Mouse (Mus musculus): ENCODE data around the gene Usp3.

Usp3 gene

DNA sequence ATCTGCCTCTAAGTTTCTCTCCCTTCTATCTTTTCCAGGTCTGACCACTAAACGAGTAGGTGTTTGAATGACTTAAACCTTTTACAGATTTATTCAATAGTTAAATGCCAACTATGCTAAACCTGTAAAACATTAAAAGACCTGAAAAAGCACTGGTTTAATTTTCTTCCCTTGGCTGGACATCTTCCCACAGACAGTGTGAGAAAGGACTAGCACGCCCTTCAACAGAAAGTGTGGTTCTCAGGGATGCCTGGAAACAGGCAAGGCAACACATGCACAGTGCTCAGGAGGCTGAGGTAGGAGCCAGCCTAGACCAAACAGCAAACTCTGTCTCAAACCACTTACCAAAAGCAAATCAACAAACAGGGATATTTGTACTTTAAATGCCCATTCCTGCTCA is 31.4 kb downstream of the Usp3 start:
- DNase-seq = no peak

DNA sequence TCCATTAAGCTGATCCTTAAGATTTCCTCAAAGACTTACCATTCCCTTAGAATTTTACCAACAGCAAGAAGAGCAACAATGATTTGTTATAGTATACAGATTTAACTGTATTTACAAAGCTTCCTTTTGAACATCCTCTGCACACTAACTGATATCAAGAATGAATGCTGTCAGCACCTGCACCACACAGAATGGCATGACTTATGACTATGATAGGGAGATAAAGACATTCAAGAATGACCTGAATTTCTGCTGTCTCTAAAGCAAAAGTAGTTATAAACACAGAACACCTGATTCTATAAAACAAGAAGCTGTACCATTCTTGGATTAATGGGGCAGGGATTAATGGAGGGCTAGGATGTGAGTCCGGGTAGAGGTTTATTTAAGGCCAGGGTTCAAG is 32.2 kb downstream of the Usp3 start:
- DNase-seq = no peak

DNA sequence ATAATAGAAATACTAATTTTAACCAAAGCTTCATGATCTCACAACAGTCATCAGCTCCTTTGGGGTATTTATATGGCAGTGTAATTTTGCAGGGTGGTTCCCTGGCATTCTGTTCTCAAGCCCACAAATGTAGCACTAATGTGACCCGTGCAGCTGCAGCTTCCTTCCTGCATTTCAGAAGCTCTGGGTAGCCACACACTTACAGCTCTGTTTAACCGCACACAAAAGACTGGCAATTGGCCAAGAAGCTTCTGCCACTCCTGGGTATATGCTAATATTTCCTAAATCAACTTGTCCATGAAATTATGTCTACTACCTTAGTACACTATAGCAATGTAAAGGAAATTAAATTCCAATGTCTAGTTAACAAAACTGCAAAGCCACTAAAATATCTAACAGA is 32.6 kb downstream of the Usp3 start:
- no peak for DNase-seq

DNA sequence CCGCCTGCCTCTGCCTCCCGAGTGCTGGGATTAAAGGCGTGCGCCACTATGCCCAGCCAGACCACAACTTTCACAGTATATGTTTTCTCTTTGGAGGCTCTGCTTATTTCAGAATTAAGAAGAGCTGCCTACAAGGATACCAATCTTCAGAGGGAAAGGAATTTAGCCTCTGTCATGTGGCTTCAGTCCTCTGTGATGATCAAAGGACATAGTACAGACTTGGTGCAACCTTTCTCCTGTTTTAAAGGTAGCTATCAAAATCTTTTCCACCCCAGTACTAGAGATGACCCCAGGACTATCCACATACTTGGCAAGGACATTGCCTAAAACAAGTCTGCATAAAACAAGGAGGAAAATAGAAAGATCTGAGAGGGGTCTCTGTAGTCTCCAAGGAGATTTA is 34.0 kb downstream of the Usp3 start:
- DNase-seq = no peak

DNA sequence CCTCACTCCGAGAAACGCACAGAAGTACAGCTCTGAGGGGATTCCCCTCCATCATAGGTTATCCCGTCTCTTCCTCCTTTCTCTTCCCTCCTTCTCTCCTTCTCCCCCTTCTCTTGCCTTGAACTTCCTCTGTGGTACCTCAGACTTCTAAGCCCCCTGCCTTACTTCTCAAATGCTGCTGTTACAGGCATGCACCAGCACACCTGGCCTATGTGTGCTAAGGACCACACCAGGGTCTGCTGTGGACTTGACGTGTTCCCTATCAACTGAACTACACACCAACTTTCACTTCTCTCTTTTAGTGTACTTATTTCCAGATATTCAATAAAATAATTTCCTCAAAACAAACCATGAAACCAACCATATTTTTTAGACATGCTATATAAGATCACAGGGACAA is 50.2 kb downstream of the Usp3 start:
- no peak for DNase-seq

DNA sequence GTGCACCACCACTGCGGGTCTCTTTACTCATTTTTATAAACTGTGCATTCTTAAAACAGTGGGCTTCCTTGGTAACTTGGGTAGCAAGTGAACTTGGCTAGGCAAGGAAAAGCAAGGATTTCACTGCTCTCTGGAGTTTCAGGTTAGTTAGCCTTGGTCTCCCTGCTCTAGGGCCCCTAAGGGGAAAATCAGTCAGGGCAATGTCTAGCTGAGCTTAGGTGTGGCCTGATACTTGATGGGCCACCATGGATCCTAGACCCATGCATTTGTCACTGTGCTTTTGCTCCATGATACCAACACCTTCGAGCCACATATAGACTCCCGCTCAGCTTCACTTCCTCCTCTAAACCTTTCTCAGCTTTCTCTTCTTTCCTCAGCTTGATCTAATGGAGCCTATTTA is 71.3 kb downstream of the Usp3 start:
- DNase-seq = no peak

DNA sequence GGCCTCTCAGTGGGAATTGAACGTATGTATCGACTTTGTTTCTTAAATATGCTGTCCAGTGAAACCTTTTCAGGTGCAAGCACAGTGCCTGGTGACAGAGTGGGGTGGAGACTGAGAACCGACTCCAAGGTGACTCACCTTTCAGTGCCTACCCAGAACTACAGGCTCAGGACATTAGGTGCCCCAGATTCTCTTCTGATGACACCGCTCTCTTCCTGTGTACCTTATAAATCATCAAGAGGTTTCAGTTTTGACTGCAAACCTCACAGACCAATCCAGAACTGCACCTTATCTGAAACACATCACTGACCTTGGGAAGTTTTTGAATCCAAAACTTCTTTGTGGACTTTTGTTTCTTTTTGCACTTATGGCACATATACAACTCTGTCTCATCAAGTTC is 72.6 kb downstream of the Usp3 start:
- no peak for DNase-seq

DNA sequence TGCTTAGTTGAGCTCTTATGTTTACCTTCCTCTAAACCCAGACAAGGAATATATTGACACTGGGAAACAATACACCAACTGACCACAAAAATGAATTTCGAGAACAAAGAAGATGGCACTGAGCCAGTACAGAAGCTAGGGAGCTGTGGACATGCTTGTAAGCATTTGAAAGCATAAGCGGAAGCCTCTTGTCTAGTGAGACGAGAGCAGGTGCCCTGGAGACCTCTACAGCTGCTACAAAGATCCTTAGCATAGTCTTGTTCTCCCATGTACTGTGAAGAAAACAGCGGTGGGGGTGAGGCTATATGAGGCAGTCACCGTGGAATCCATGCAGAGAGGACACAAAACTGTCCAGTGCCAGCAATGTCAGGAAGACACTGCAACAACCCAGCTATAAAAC is 74.0 kb downstream of the Usp3 start:
- no peak for DNase-seq

DNA sequence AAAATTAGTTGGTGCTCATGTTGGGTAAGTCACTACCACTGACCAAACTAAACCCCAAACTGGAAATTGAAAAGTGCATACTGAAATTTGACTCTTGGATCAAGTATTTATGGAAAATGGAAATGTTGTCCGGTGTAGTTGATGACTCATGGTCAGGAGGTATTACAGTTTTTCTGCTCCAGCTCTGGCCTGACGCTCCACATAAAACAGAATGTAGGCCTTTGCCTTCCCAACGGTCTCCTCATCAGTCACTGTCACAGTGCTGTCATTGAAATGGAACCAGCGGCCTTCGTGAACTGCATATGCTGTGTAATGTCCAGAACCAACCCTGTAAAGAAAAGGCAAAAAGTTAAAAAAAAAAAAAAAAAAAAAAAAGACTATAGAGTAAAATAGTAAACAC is 74.7 kb downstream of the Usp3 start:
- DNase-seq = no peak

DNA sequence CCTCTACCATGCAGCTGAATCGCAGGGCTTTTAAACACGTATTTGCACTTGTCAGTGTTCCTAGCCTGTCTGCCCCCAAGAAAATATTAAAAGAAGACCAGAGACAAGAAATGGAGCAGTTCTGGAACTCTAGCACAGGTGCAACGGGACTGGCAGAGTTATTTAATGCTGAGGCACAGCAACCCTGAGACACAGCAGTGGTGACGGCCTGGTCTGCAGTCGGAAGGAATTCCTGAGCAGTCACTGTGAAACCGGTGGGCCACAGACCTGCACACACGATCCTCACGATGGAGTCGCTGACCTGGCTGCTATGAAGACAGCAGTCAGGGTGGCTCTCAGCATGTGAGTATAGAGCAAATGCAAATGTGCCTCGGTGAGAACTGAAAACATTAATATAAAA is 75.2 kb downstream of the Usp3 start:
- no peak for DNase-seq

DNA sequence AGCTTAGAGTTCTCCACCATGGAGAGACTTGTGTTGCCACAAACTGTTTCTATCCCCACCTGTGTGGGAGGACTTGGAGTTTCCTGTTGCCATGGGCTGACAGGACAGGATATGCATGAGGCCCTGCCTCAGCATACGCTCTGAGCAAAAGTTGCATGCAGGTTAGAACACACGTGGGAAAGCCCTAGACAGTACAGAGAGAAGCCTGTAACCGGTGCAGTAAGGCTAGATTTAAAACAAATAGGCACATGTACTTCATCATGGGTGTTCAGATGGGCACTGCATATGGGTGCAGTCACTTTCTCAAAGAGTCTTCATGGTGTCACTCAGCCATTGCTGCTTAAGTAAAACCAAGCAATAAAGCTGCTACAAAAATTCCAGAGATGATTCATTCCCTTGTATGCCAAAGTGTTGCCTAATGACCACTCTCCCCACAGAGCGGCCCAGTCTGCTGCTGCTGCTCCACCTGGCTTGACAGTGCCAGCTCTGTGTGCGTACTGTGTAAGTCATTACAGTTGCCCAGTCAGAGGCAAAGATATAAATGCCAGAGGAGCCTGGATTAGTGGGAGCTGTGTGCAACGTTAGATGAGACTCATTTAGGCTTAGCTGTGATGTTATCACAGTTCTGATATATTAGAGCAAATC is 76.5 kb downstream of the Usp3 start:
- DNase-seq = peak; percentile 77

DNA sequence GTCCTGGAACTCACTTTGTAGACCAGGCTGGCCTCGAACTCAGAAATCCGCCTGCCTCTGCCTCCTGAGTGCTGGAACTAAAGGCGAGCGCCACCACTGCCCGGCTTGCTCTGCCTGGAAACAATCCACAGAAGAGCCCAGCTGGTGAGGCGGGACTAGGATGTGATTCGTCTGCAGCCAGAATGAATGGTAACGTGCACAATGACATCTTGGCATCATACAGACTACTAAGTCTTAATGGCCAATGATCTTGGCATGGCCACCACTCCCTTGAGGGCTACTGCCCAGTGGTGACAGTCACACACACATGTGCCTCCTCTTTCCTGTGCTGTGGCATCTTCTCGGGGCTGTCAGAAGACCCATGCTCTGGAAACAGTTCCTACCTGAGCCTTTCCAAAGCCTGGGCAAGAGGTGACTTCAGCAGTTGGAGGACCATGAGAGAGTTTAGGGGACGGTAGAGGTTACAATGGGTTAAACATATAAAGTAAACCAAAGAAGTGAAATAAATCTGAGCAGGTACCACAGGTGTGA is 77.2 kb downstream of the Usp3 start:
- DNase-seq = peak; percentile 48

DNA sequence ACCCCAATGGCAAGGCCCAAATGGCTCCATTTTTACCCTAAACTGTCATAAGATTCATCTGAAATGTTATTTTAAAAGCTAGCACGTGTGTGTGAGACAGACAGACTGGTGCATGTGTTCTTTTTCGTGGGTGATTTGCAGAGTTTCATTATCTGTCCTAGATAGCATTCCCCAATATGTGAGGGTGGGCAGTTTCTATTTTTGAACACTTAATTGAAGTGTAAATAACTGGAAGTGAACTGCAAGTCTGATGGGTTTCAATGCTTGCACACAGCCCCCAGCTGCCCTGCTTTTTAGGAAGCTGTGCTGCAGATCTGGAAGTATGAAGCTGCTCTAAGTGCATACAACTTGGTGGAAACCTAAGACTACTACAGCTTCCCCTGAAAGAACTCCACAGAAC is 77.8 kb downstream of the Usp3 start:
- DNase-seq = no peak

DNA sequence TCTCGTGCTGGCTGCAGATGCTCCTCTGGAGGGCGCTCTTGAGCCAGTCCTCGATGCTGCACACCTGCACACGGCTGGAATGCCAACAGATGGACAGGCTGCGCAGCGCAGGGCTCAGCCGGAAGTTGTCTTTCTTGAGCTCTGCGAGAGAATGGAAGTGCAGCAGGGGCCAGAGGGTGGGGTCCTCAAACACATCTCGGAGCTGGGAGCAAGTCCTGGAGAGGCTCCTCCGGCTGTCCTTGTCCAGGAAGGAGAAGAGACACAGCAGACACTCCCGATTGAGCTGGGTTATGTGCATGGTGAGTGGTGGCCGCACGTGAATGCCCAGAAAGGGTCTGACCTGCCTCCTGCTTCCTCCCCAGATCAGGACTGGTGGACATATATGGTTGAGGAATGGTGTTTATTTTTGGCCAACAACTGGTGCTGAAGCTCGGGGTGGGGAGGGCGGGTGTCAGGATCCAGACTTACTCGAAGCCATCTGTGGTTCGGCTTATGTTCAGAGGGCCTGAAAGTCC is 78.6 kb downstream of the Usp3 start, which contains the start of gene Fbxl22:
Fbxl22 (minus strand) TSS at position 338 of the 515 bp plus-strand sequence.
- DNase-seq = peak; percentile 79

DNA sequence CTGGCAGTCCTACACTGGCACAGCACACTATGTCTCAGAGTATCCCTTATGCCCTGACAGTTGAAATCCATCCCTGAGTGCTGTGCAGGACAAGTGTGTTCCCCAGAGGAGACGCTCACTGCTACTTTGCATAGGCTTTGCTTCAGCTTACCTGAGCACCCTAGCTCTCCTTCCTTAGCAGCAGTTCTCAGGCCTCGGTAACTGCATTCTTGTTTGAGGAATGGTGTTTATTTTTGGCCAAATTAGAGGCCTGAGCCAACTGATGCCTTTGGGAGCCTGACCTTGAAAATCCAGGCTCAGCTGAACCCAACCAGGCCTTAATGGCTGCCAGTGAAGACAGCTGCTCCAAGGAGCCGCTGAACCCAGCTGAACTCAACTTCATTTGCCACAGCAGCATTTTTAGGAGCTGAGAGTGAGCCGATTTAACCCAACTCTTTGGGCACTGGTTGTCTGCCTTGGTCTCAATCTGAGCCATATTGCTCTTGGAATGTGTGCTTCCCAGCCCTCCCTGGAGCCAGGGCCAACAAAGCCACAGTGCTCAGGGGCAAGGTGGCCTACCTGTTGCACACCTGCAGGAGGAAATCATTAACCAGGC is 79.2 kb downstream of the Usp3 start:
- peak; percentile 52 for DNase-seq

DNA sequence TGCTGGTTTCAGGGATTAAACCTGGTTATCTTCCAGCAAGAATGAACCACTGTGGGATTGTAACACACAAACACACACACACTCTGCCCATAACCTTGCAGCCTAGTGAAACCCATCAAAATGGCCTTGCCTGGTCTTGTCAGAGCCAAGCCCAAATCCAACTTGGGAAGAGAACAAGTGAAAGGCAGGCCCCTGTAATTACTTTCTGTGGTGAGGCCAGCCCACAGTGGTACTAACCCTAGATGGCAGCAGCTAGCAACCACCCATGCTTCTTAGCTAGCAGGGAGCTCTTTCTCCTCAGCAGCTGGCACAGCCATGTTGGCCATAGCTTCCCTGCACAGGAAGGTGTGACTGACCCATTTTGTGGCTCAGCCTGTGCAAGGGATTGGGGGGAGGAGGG is 79.8 kb downstream of the Usp3 start:
- peak; percentile 63 for DNase-seq

DNA sequence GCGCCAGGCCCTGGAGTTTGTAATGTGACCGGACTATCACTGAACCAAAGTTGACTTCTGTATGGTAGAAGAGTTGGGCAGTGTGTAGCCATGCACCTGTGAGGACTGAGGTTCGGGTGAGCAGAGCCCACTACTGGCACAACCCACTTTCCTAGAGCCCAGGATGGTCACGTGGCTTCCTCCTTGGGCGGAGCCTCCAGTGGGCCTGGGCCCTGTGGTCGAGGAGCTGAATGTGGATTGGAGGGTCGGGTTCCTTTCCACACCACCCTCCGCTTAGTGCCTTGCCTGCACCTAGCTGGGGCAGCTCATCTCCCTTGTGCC is 80.6 kb downstream of the Usp3 start:
- DNase-seq = peak; percentile 88

DNA sequence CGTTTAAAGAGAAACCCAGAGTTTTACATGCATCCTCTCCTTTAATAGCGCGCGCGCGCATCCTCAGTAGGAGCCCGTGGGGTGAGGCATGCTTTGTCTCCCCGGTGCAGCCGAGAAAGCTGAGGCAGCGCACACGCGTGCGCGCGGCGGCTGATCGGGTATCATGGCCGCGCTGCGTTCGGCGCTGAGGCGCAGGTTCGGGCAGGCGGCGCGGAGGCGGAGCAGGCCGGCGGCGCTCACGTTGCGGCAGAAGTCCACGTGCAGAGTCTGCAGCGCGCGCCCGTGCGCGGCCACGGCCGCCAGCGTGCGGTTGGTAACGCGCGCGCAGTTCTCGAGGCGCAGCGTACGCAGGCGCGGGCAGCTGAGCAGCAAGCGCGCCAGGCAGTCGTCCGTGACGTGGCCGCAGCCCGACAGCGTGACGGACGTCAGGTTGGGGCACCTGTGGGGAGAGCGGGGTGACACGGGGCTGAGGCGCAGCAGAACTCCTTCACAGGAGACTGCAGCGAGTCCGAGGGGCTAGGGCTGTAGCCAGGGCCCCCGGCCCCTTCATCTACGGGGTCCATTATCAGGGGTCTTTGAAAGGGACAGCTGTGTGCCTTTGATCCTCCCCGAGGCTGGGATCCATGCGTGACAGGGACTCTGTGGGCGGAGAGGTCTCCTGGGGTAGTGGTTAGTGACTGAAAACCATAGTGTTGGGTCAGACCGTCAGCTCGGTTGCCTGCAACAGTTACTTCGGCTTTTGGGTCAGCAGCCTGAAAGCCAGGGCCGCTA is 81.2 kb downstream of the Usp3 start:
- peak; percentile 96 for DNase-seq

DNA sequence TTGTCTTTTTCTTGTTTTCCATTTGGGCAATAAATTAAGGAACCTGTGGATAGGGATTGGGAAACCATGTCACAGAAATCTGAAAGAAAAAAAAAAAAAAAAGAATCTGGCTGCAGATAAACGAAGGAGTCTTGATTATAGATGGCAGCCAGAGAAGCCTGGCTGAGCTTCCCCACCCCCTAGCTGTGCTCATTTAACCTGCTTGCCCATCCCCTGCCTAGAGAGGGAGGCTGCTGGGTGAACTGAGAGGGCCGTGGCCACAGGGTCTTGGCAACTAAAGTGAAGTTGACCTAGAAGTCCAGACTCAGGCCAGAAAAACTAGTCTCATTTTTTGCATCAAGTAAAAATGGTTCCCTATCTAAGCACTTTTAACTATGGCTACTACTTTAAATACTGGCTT is 82.0 kb downstream of the Usp3 start:
- peak; percentile 72 for DNase-seq

DNA sequence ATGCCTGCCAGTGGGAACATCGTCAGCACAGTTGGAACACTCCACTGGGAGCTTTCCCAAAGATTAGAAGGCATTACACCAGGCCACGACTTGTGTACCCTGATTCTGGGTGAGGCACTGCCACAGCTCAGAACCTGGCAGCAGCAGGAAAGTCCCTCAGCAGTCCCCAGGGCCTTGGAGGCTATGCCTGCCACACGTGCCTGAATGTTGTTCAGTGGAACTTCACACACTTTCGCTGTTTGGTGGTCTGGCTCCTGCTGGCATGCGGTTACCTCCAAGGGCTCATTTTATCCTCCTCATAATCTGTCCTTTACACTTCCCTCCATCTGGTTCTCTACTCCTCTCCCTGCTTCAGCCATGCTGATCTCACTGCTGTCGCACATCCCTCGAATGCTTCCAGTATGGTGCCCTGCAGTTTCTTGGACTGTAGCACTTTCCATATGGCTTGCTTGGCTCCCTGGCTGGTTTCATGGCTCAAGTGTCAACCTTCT is 82.5 kb downstream of the Usp3 start:
- peak; percentile 87 for DNase-seq

DNA sequence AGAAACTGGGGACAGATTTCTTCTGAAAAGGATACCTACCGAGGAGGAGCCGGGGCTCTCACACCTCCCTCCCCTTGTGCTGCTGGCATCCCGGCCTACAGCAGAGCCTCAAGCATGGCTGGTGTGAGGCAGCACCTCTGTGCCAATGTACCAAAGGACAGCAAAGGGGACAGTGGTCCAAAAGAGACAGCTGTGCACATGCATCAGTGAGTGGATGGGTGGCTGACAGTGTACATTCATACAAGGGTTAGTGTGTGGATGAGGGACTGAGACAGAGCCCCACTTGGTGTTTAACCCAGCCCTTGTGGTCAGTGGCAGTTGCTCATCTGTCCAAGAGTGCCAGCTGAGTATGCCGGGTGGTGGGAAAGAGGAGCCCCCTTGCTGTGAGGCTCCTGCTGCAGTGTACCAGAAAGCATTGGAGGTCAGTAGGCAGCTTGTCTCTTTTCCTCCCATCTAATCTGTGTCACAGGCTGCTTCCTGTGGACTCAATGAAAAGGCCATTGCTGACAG is 84.0 kb downstream of the Usp3 start:
- no peak for DNase-seq

DNA sequence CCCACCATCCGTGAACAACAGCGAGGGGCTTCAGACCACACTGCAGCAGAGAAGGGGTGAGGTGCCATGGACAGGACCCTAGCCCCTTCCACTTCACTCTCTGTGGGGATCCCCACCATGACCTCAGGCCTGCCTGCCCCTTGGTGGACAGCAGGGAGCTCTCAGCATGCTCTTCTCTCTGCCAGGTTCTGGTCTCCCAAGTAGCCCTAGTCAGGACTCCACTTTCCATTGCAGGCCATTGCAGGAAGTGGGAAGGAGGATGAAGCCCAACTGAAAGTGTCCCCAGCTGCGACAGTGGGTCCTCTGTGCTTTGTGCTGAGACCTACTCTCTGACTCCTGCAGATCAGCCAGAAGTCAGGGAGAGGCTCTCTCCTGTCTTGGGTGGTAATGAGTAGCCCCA is 85.3 kb downstream of the Usp3 start:
- DNase-seq = no peak

DNA sequence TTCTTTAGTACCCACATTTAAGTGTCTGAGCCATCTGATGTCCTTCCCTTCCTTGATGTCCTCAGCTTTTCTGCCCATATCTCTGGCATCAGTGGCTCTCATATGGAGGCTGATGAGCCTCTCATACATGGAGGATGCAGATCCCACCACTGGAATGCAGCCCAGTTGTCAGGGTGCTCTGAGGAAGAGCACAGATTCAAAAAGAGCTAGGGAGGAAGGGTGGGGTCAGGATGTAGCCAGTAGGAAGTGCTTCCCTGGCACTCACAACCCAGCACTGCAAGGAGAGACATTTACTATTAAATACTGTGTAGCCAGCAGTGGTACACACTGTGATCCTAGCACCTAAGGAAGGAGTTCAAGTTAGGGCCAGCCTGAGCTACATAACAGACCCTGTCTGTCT is 86.5 kb downstream of the Usp3 start:
- DNase-seq = no peak

DNA sequence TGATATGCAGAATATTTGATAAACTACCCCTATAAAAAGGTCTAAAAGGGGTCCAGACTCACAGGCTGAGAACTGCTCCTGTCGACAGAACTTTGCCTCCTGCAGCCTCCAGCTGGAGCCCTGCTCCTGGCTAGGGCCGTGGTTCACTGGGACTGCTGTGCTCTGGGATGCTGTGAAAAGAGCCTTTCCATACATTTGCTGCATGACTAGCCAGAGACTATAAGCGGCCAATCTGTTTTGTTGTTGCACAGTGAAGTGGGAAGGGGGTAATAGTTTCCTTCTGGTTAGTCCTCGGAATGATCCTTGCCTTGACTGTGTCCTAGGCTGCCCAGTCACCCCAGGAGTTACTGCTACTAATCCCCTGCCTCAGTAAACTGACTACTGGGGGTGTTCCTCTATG is 86.9 kb downstream of the Usp3 start:
- no peak for DNase-seq
